Mouse (Mus musculus): Measurements from ENCODE around the gene Il17c.

- no peak for TF ChIP-seq CTCF (IDR thresholded peaks at IDR 0.05; ENCODE audit: control insufficient read depth, insufficient read depth, low read length)
- TF ChIP-seq POLR2A (IDR thresholded peaks at IDR 0.05; ENCODE audit: borderline replicate concordance, control insufficient read depth, low read depth, low read length): no peak
Observed at GRCm38 (mm10) chr8:122442356-122442755, 20.5 kb downstream of the Il17c start.
